Mouse (Mus musculus) left cerebral cortex, postnatal 4 days (tissue): ENCODE data around the gene Siah1a. TPM values are rescaled to one million over a fixed set of nuclear protein-coding genes. Genes with fewer than 3 reads are reported as not detected.

Experiments
- DNase-seq: peaks from one replicate; pipeline ENCODE4 v3.0.0-alpha.2; 2022
- intact Hi-C: fragments of 180-260 bp; cut with DNase I; formaldehyde crosslinking; loops from one replicate; pipeline ENCODE4 v1.15.1; 2025
- total RNA-seq, 2 experiments: library from RNA; stranded (reverse); gene quantifications; 2 replicates each; pipeline ENCODE4 v1.2.3; 2021

Siah1a gene
- total RNA-seq, 2 experiments from 2014 or later = 47.1 to 50.1 TPM

DNA sequence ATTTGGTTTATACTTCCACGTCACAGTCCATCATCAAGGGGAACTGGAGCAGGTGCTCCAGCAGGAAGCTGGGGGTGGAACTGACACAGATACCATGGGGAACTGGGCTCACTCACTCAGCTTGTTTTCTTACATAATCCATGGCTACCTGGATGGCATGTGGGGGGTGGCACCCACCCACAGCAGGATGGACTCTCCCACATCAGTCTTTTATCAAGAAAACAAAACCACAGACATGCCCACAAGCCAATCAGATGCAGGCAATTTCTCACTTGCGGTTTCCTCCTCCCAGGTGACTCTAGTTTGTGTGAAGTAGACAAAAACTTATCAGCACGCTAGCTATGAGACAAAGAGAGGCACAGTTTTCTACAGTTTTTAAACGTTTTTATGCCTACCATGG lies 37.9 kb downstream of the Siah1a start:
- intact Hi-C loops = no loop called here
- no peak for DNase-seq

DNA sequence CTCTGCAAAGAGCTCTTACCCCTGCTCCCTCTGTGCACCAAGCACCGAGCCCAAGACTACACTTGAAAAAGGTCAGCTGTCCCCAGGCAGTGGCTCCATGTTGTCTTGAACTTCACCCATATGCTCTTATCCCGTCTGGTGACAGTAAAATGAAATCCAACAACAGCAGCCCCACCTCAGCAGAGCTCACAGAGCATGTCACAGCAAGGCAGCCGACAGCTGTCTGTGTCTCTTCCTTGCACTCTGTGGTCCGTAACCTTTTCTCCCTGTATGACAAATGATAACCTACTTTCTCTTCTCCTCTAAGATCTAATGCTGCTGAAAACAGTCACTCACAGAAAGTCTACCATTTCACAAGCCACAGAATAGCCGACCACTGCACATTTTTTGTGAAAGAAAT lies 39.0 kb downstream of the Siah1a start:
- DNase-seq = no peak
- intact Hi-C loops = no loop called here

DNA sequence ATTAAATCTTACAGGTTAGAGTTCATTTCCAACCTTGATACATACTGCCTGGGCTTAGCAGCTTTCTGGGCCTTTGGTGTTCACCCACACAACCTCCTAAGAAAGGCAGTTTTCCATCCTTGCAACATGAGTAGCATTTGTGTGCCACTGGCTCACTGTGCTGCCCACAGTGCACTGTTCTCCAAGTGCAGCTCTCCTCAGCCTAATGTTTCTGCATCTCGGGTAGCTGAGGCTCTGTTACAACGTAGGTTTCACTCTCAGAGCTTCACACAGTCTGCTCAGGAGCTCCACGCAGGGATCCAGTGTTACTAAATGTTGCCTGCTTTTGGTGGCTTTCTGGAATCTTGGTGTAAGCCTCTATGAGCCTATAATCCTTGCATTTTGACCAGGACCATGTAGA lies 40.4 kb downstream of the Siah1a start:
- no peak for DNase-seq
- intact Hi-C loops = no loop called here

DNA sequence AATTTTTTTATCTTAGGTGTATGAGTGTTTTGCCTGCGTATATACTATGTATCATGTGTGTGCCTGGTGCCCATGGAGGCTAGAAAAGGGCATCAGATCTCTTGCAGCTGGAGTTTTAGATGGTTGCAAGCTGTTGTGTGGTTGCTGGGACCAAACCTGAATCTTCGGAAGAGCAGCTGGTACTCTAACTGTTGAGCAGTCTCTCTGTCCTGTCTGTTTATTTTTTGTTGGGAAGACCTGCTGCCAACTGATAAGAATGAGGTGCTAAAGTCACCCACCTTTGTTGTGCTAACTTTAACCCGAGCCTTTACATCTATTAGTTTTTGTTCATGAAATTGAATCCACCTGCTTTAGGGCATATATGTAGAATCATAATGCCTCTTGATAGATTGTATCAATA lies 43.3 kb downstream of the Siah1a start:
- intact Hi-C loops = no loop called here
- DNase-seq = no peak

DNA sequence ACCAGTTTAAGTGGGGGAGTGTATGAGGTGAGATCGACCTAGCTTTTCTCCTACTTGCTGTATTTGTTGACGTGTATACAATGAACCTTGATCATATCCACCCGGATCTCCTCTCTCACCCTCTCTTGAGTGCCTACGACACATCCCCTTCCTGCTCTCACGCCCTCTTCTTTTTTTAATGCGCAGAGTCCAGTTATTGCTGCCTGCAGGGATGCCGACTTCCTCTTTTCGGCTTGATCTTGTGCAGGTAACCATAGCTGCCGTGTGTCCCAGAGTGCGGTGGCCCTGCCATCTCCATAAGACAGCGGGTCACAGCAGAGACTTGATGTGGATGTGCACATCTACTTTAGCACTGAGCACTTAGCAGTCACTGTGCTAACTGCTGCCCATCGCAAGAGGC lies 46.3 kb downstream of the Siah1a start:
- DNase-seq = no peak
- intact Hi-C loops = no loop called here

DNA sequence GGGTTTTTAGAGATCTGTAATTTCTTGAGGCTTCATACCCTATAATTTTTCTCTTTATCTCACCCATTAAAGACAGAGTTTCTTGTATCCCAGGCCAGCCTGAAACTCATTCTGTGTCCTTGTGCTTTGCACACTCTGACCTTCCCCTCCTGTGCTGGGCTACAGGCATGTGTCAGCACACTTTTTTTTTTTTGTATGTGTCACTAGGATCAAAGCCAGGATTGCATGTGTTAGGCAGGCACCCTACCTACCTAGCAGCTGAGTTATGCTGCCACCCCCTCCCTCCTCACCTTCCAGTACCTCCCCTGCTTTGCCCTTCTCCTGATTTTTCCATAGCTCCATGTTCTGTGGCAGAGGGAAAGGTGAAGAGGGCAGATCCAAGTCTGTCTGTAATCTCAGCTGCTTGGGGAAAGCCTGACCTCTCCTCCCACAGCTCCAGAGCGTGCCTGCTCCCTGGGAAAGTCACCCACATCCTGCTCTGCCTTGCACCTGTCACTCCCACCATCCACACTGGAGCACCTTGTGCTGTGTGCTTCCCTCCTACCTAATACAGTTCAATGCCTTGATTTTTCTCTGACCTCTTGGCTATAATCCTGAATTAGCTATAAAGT lies 46.8 kb downstream of the Siah1a start:
- no peak for DNase-seq
- intact Hi-C loops = no loop called here

DNA sequence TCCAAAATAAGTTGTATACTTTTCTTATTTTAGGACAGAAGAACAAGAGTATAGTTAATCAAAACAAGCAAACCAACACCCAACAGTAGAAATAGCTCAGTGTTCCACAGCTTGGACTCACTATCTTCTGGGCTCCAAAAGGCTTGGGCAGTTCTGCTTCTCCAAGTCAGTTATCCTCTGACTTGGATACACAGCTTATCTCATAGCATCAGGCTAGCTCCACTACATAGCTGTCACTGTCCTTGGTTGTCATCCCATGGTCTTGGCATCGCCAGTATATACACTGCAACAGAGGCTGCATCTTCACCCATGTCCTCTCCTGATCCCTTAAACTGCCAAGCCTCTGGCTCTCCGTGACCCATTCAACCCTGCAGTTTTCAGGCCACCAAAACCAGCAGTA lies 50.0 kb downstream of the Siah1a start:
- intact Hi-C loops = no loop called here
- DNase-seq = no peak

DNA sequence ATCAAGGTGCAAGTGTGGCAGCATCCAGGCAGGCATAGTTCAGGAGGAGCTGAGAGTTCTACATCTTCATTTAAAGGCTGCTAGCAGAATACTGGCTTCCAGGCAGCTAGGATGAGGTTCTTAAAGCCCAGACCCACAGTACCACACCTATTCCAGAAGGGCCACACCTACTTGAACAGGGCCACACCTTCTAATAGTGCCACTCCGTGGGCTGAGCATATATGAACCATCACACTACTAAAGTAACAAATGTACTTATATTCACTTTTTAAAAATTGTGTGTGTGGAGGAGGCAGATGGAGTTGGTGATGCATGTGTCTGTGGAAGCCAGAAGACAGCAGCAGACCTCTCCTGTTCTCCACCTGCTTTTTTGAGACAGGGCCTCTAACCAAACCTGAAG lies 51.7 kb downstream of the Siah1a start:
- intact Hi-C loops = no loop called here
- no peak for DNase-seq

DNA sequence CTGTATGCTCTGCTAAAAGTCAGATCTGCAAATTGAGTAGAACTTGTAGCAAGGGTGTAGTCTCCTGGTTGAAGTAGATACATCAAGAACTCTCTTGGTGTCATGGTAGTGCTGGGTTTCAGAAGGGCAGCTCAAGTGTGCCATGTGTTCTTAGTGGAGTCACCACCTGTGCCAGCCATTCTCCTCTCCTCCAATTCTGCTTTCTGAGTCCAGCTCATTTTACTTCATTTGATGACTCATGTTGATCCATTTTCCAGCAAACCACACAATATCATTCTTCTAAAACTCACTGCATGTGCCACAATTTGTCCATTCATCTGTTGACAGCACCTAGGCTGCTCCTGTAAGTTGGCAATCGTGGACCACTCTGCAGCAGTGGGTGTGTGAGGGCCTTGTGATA lies 53.6 kb downstream of the Siah1a start:
- intact Hi-C loops = no loop called here
- DNase-seq = no peak

DNA sequence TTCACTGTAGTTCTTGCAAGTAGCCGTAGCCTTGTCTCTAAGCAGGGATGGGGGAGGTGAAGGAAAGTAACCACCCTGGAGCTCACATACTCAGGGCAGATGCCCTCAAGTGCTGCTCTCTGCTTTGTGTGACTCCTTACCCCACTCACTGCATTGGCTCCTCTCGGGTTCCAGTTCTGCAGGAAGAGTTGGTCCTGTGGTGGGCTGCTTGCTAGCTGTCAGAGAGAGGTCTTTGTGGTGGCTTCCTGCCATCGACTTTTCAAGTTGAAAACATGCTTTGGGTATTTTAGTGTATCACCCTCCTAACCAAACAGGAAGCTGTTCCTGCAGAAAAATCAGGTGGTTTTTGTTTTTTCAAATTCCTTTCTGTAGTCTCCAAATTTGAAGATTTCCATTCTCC lies 59.1 kb downstream of the Siah1a start:
- intact Hi-C loops = no loop called here
- DNase-seq = no peak

Other genes starting within 250 kb of the Siah1a start
- under 1 TPM; 0.32 to 0.56 TPM for gene Abcc12, start 165.2 kb downstream of the Siah1a start, total RNA-seq
- gene Lonp2, start 121.9 kb downstream of the Siah1a start, total RNA-seq = 10 to 100 TPM; 56.2 to 56.5 TPM
- gene Gm10638, start 235 bp downstream of the Siah1a start, total RNA-seq = 1 to 10 TPM; 2.3 to 2.5 TPM
- gene N4bp1, start 139.3 kb upstream of the Siah1a start, total RNA-seq = 10 to 100 TPM; 28.0 to 28.5 TPM